Mouse (Mus musculus): Measurements from ENCODE around the gene Gm17651.

DNA sequence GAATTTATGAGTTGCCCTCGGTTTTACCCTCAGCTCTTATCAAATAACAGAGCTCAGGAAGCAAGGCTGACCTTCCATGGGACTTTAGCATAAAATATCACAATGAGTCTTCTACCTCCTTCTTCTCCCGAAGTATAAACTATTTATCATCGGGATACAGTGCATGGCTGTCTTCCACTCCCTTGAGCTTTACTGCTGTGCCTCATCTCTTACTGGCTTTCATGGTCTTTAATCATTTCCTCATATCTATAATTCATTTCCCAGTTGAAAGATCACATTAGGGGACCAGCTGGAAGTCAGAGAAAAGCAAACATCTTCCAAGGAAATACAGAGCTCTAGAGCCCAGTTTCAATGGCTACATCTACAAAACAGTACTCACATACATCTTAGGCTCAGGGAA, 25.5 kb downstream of the Gm17651 start:
- TF ChIP-seq ETS1 (conservative IDR thresholded peaks at IDR 0.05; ENCODE audit: low read depth, low read length), result no peak
- TF ChIP-seq POLR2A (IDR thresholded peaks at IDR 0.05; ENCODE audit: low read depth, low read length), result no peak
- TF ChIP-seq CHD1 (IDR thresholded peaks at IDR 0.05; ENCODE audit: low read depth, low read length), result no peak
- no peak for TF ChIP-seq CTCF (conservative IDR thresholded peaks at IDR 0.05 in 1 of 2, IDR thresholded peaks at IDR 0.05 in 1 of 2; ENCODE audit: low read depth in 2 of 2, low read length in 2 of 2)
- TF ChIP-seq ZKSCAN1 (IDR thresholded peaks at IDR 0.05; ENCODE audit: borderline replicate concordance, low read depth, low read length), result no peak
- TF ChIP-seq JUND (conservative IDR thresholded peaks at IDR 0.05; ENCODE audit: low read depth, low read length), result no peak
- no peak for TF ChIP-seq MYC (IDR thresholded peaks at IDR 0.05; ENCODE audit: low read depth, low read length)
- TF ChIP-seq SIN3A (IDR thresholded peaks at IDR 0.05; ENCODE audit: low read length), result no peak
- TF ChIP-seq TCF12 (IDR thresholded peaks at IDR 0.05; ENCODE audit: low read depth, low read length), result no peak

All from CH12.LX (cell line).